Mouse (Mus musculus) erythroblast, embryonic 14.5 days (primary cell): ENCODE measurements around the gene Col6a3. TPM values are rescaled to one million over a fixed set of nuclear protein-coding genes. Genes with fewer than 3 reads are reported as not detected.

Experiments
- H3K27me3 ChIP-seq: 2 replicates; pipeline ENCODE4 v1.6.1; 2012; ENCODE audit warnings: inconsistent platforms; ENCODE audit not compliant: control insufficient read depth
- H3K36me3 ChIP-seq: 2 replicates; pipeline ENCODE4 v1.6.1; 2012; ENCODE audit warnings: mild to moderate bottlenecking, inconsistent platforms; ENCODE audit not compliant: control insufficient read depth
- H3K4me1 ChIP-seq: 2 replicates; pipeline ENCODE4 v1.6.1; 2012; ENCODE audit warnings: inconsistent platforms; ENCODE audit not compliant: control insufficient read depth
- H3K4me3 ChIP-seq: replicated peaks from 2 replicates; pipeline ENCODE3; 2012; ENCODE audit warnings: moderate library complexity, mild to moderate bottlenecking, inconsistent platforms
- H3K9me3 ChIP-seq: 2 replicates; pipeline ENCODE4 v1.6.1; 2012; ENCODE audit warnings: low read length, inconsistent platforms, mixed read lengths; ENCODE audit not compliant: control insufficient read depth
- GATA1 ChIP-seq: IDR thresholded peaks from 2 replicates; pipeline ENCODE4 v1.6.1; 2012; ENCODE audit warnings: low read length, inconsistent platforms, mixed read lengths
- TAL1 ChIP-seq: IDR thresholded peaks from 3 replicates; pipeline ENCODE4 v1.6.1; 2012; ENCODE audit warnings: low read length, inconsistent platforms, mixed read lengths
- polyA plus RNA-seq: library from polyadenylated mRNA; stranded (reverse); fragments of >175 nt; gene quantifications from 2 replicates; pipeline ENCODE4 v1.2.3, GENCODE M21; 2012

The Col6a3 gene
- polyA plus RNA-seq, 1 experiment = 0.01 TPM

- Histone ChIP-seq H3K27me3 (no peaks in the 10 kb centered on the region), H3K36me3 (no peaks in the 10 kb centered on the region), H3K4me3 (no peak overlapping the region), H3K9me3 (no peaks in the 10 kb centered on the region), H3K4me1 (no peaks in the 10 kb centered on the region)
- TF ChIP-seq TAL1 (no peak), GATA1 (no peak)
Observed at GRCm38 (mm10) chr1:90720610-90721241, 123.0 kb downstream of the Col6a3 start.

- H3K4me1 ChIP-seq = no peaks in the 10 kb centered on the region
- H3K36me3 ChIP-seq = no peaks in the 10 kb centered on the region
- no peak for TF ChIP-seq GATA1
- no peak for TF ChIP-seq TAL1
- H3K9me3 ChIP-seq = no peaks in the 10 kb centered on the region
- H3K27me3 ChIP-seq = no peaks in the 10 kb centered on the region
- no peak overlapping the region for H3K4me3 ChIP-seq
Observed at GRCm38 (mm10) chr1:90718826-90719550, 124.8 kb downstream of the Col6a3 start.

GRCm38 (mm10) chr1:90716258-90716657 is 127.5 kb downstream of the Col6a3 start:
- Histone ChIP-seq H3K36me3 (no peaks in the 10 kb centered on the region), H3K4me1 (no peaks in the 10 kb centered on the region), H3K27me3 (no peaks in the 10 kb centered on the region), H3K9me3 (no peaks in the 10 kb centered on the region), H3K4me3 (no peak overlapping the region)
- no peak for TF ChIP-seq TAL1
- TF ChIP-seq GATA1 = no peak

Other genes with a start within 250 kb of the Col6a3 start
- gene Cops8, start 241.0 kb downstream of the Col6a3 start, polyA plus RNA-seq = 0.94 and 1.7 TPM in 2 replicates
- not detected in 2 replicates for gene Mlph, start 71.1 kb upstream of the Col6a3 start, polyA plus RNA-seq
- 0.50 and 0.97 TPM in 2 replicates for gene Prlh, start 109.1 kb upstream of the Col6a3 start, polyA plus RNA-seq
- not detected in 2 replicates for gene Rab17, start 125.7 kb upstream of the Col6a3 start, polyA plus RNA-seq
- gene Lrrfip1, start 154.8 kb upstream of the Col6a3 start, polyA plus RNA-seq = 0.03 TPM in 2 replicates